Mouse (Mus musculus): ENCODE measurements around the gene Prr12.

- TF ChIP-seq GATA1 (IDR thresholded peaks at IDR 0.05; ENCODE audit: borderline replicate concordance, low read length) (no peak), FLI1 (IDR thresholded peaks at IDR 0.05; ENCODE audit: low read length) (no peak)
Measured at GRCm38 (mm10) chr7:45067190-45067999, 14.7 kb upstream of the Prr12 start.
